Mouse (Mus musculus) heart, adult 8-10 months (tissue): ENCODE measurements at regions not wholly inside any gene's neighbourhood (a gene's known extent, or its start where the extent isn't known, plus 50 kb on each side); places are given as distances from the start of the nearest gene placed in this dataset.

Experiments
- DNase-seq: peaks from one replicate; pipeline ENCODE4 v3.0.0; 2022; ENCODE audit warnings: low spot score

- DNase-seq, result no peak
These were observed 50.3 kb downstream of the Gm10192 start for GRCm38 (mm10) chr4:97132650-97133049.

- DNase-seq, result no peak
These were observed 55.2 kb downstream of the Gm10192 start for GRCm38 (mm10) chr4:97127780-97128179.

GRCm38 (mm10) chr4:97123861-97124260 lies 59.1 kb downstream of the Gm10192 start:
- no peak for DNase-seq

GRCm38 (mm10) chr4:97121952-97122351 lies 61.0 kb downstream of the Gm10192 start:
- DNase-seq, result no peak

- DNase-seq, result no peak
These were observed 63.5 kb downstream of the Gm10192 start for GRCm38 (mm10) chr4:97119459-97119858.

- DNase-seq, result no peak
These were observed 66.0 kb downstream of the Gm10192 start for GRCm38 (mm10) chr4:97117016-97117415.

- DNase-seq, result no peak
These were observed 80.3 kb downstream of the Gm10192 start for GRCm38 (mm10) chr4:97102752-97103052.

GRCm38 (mm10) chr4:97101911-97102751 lies 80.8 kb downstream of the Gm10192 start:
- DNase-seq, result no peak

- DNase-seq, result no peak
These were observed 83.2 kb downstream of the Gm10192 start for GRCm38 (mm10) chr4:97099721-97100120.

- DNase-seq, result no peak
These were observed 89.4 kb downstream of the Gm10192 start for GRCm38 (mm10) chr4:97093576-97093975.

- no peak for DNase-seq
These were observed 132.2 kb downstream of the Gm10192 start for GRCm38 (mm10) chr4:97050735-97051134.

- no peak for DNase-seq
These were observed 133.8 kb downstream of the Gm10192 start for GRCm38 (mm10) chr4:97049045-97049674.

- peak; percentile 11 for DNase-seq
These were observed 145.1 kb downstream of the Gm10192 start for GRCm38 (mm10) chr4:97037693-97038348.

- DNase-seq, result no peak
These were observed 154.0 kb downstream of the Gm10192 start for GRCm38 (mm10) chr4:97028938-97029337.

GRCm38 (mm10) chr4:97025446-97026040 lies 157.4 kb downstream of the Gm10192 start:
- no peak for DNase-seq

GRCm38 (mm10) chr4:97001321-97001720 lies 181.6 kb downstream of the Gm10192 start:
- DNase-seq, result no peak

- no peak for DNase-seq
These were observed 195.3 kb upstream of the Gm12695 start for GRCm38 (mm10) chr4:96980311-96980710.

- no peak for DNase-seq
These were observed 194.9 kb upstream of the Gm12695 start for GRCm38 (mm10) chr4:96979876-96980275.

- no peak for DNase-seq
These were observed 189.9 kb upstream of the Gm12695 start for GRCm38 (mm10) chr4:96974935-96975334.

- DNase-seq, result no peak
These were observed 188.8 kb upstream of the Gm12695 start for GRCm38 (mm10) chr4:96973804-96974203.

GRCm38 (mm10) chr4:96969199-96969598 lies 184.2 kb upstream of the Gm12695 start:
- no peak for DNase-seq

- DNase-seq, result no peak
These were observed 183.7 kb upstream of the Gm12695 start for GRCm38 (mm10) chr4:96968545-96969164.
